8 mouse cellular contexts compared by ENCODE assay signal in genomic region chr12:99627201-99627897, GRCm38 (mm10).
A peak's percentile ranks its signal among the peaks of the same experiment; 100 is the strongest.
DNase-seq lines count a peak whose midpoint lies in the region; ATAC-seq and TF ChIP-seq lines count a peak whose summit lies in the region.

No protein-coding gene starts in this region.

- TF ChIP-seq CTCF in thymus, adult 2 months (IDR thresholded peaks at IDR 0.05; ENCODE audit: borderline replicate concordance, control insufficient read depth, extremely low read depth, insufficient read depth, low read length, poor library complexity): no peak; the same call in 1 of the 2 replicates

- peak overlapping the region; percentile 56 for H3K9ac ChIP-seq in heart, embryonic 11.5 days (ENCODE audit: low read depth, low read length)
- peak overlapping the region; percentile 37 for H3K9ac ChIP-seq in kidney, embryonic 15.5 days
- no peak overlapping the region for H3K9ac ChIP-seq in liver, embryonic 15.5 days

- H3K27me3 ChIP-seq in thymus, adult 2 months (ENCODE audit: control insufficient read depth, insufficient read depth, low read length): no peaks in the 10 kb centered on the region
- no peaks in the 10 kb centered on the region for H3K27me3 ChIP-seq in heart, embryonic 11.5 days (ENCODE audit: control insufficient read depth, insufficient read depth, low read length)
- peaks cover 9% of the 10 kb centered on the region for H3K27me3 ChIP-seq in kidney, embryonic 15.5 days
- H3K27me3 ChIP-seq in liver, embryonic 15.5 days: peaks cover 40% of the 10 kb centered on the region

- no peak for TF ChIP-seq POLR2A in thymus, adult 2 months (IDR thresholded peaks at IDR 0.05; ENCODE audit: control insufficient read depth, extremely low read depth, insufficient read depth, low read length, poor library complexity)

- H3K36me3 ChIP-seq in thymus, adult 2 months (ENCODE audit: control insufficient read depth, insufficient read depth, low read length): no peaks in the 10 kb centered on the region
- H3K36me3 ChIP-seq in heart, embryonic 11.5 days (ENCODE audit: control insufficient read depth, insufficient read depth, low read length): no peaks in the 10 kb centered on the region
- no peaks in the 10 kb centered on the region for H3K36me3 ChIP-seq in kidney, embryonic 15.5 days
- no peaks in the 10 kb centered on the region for H3K36me3 ChIP-seq in liver, embryonic 15.5 days (replicated peaks)

- H3K4me1 ChIP-seq in thymus, adult 2 months (replicated peaks; ENCODE audit: control insufficient read depth, insufficient read depth, low read length): peaks cover 22% of the 10 kb centered on the region
- H3K4me1 ChIP-seq in heart, embryonic 11.5 days (ENCODE audit: control insufficient read depth, insufficient read depth, low read length): peaks cover 2% of the 10 kb centered on the region; the same call in 1 of the 2 replicates
- peaks cover 8% of the 10 kb centered on the region for H3K4me1 ChIP-seq in kidney, embryonic 15.5 days
- H3K4me1 ChIP-seq in liver, embryonic 15.5 days (replicated peaks): peaks cover 13% of the 10 kb centered on the region

- 4% methylated on average over 40 of the region's 40 CpGs for WGBS in thymus, adult 2 months
- 1% methylated on average over 40 of the region's 40 CpGs for WGBS in heart, embryonic 11.5 days (ENCODE audit: insufficient replicate concordance)
- under 1% methylated on average over 40 of the region's 40 CpGs for WGBS in kidney, embryonic 15.5 days
- WGBS in liver, embryonic 15.5 days (ENCODE audit: insufficient replicate concordance): under 1% methylated on average over 40 of the region's 40 CpGs

- no peak overlapping the region for H3K27ac ChIP-seq in thymus, adult 2 months (ENCODE audit: control insufficient read depth, insufficient read depth, low read length)
- no peak overlapping the region for H3K27ac ChIP-seq in heart, embryonic 11.5 days (ENCODE audit: low read depth, low read length)
- H3K27ac ChIP-seq in kidney, embryonic 15.5 days: no peak overlapping the region
- no peak overlapping the region for H3K27ac ChIP-seq in liver, embryonic 15.5 days (replicated peaks)

- peak overlapping the region; percentile 72 for H3K4me2 ChIP-seq in heart, embryonic 11.5 days
- peak overlapping the region; percentile 79 for H3K4me2 ChIP-seq in kidney, embryonic 15.5 days
- H3K4me2 ChIP-seq in liver, embryonic 15.5 days: peak overlapping the region; percentile 69

- DNase-seq in thymus, adult 2 months: no peak
- DNase-seq in thymus, adult 18-20 months: no peak
- peak; percentile 39 to 59 for DNase-seq in cerebellum, postnatal 14 days
- DNase-seq in thymus, postnatal 25 days: no peak

- no peak; the same call in 1 of the 2 replicates for ATAC-seq in heart, embryonic 11.5 days (replicated peaks; ENCODE audit: insufficient number of reproducible peaks, low FRiP score, low TSS enrichment)
- ATAC-seq in kidney, embryonic 15.5 days (replicated peaks; ENCODE audit: low FRiP score): peak; percentile 83
- ATAC-seq in liver, embryonic 15.5 days (ENCODE audit: insufficient read depth): no peak
- 0 out of 2 replicates have a peak, but pooled peaks have one; percentile 1 for ATAC-seq in neutrophil, adult 5-6 weeks (ENCODE audit: extremely low read depth, insufficient number of reproducible peaks, low FRiP score, poor library complexity, severe bottlenecking)

- H3K9me3 ChIP-seq in heart, embryonic 11.5 days (replicated peaks; ENCODE audit: control insufficient read depth, low read length): no peaks in the 10 kb centered on the region
- H3K9me3 ChIP-seq in kidney, embryonic 15.5 days (replicated peaks): no peaks in the 10 kb centered on the region
- no peaks in the 10 kb centered on the region for H3K9me3 ChIP-seq in liver, embryonic 15.5 days (replicated peaks)

- H3K4me3 ChIP-seq in thymus, adult 2 months (ENCODE audit: control insufficient read depth, insufficient read depth, low read length): peak overlapping the region; percentile 57
- peak overlapping the region; percentile 65 for H3K4me3 ChIP-seq in heart, embryonic 11.5 days (ENCODE audit: low read depth, low read length)
- peak overlapping the region; percentile 64 for H3K4me3 ChIP-seq in kidney, embryonic 15.5 days (replicated peaks)
- H3K4me3 ChIP-seq in liver, embryonic 15.5 days (replicated peaks): peak overlapping the region; percentile 61

Comparison
In these comparisons a context has a peak if more than half of its experiments do, and no peak if none do; other contexts are left out.
1. DNase-seq: peak in cerebellum, postnatal 14 days (2 of 2); none in thymus, adult 2 months (single experiment), thymus, adult 18-20 months (0 of 2) and thymus, postnatal 25 days (single experiment).
2. ATAC-seq: peak in kidney, embryonic 15.5 days (single experiment) and neutrophil, adult 5-6 weeks (single experiment); none in heart, embryonic 11.5 days (single experiment) and liver, embryonic 15.5 days (single experiment).
3. Peak in every context shown above with its lines, with median percentiles within 50 percentile points of each other: H3K4me3 ChIP-seq and H3K4me2 ChIP-seq.